Mouse (Mus musculus) stomach, embryonic 15.5 days (tissue): ENCODE measurements at regions not wholly inside any gene's neighbourhood (a gene's known extent, or its start where the extent isn't known, plus 50 kb on each side); places are given as distances from the start of the nearest gene placed in this dataset.

Experiments used
- ATAC-seq: fragments of 200-750 bp; cut with Nextera tagmentation; 2 replicates; pipeline ENCODE4 v1.8.0; 2017; ENCODE audit warnings: low read depth, moderate number of reproducible peaks, moderate TSS enrichment; ENCODE audit not compliant: insufficient read depth, low FRiP score
- H3K27ac ChIP-seq: fragments of 300-500 bp; sonication (generic); 2 replicates; pipeline ENCODE4 v1.5.1; 2015; ENCODE audit warnings: mild to moderate bottlenecking, inconsistent platforms
- H3K27me3 ChIP-seq: fragments of 300-500 bp; sonication (generic); replicated peaks from 2 replicates; pipeline ENCODE4 v1.6.1; 2015; ENCODE audit warnings: inconsistent platforms
- H3K36me3 ChIP-seq: fragments of 300-500 bp; sonication (generic); 2 replicates; pipeline ENCODE4 v1.6.1; 2015; ENCODE audit warnings: inconsistent platforms
- H3K4me1 ChIP-seq: fragments of 300-500 bp; sonication (generic); 2 replicates; pipeline ENCODE4 v1.6.1; 2015; ENCODE audit warnings: inconsistent platforms
- H3K4me2 ChIP-seq: fragments of 300-500 bp; sonication (generic); 2 replicates; pipeline ENCODE4 v1.6.1; 2015; ENCODE audit warnings: mild to moderate bottlenecking, inconsistent platforms
- H3K4me3 ChIP-seq: fragments of 300-500 bp; sonication (generic); replicated peaks from 2 replicates; pipeline ENCODE4 v1.5.1; 2015; ENCODE audit warnings: inconsistent platforms
- H3K9ac ChIP-seq: fragments of 300-500 bp; sonication (generic); 2 replicates; pipeline ENCODE4 v1.6.1; 2015; ENCODE audit warnings: inconsistent platforms
- H3K9me3 ChIP-seq: fragments of 300-500 bp; sonication (generic); 2 replicates; pipeline ENCODE4 v1.6.1; 2016; ENCODE audit warnings: inconsistent platforms
- WGBS: fragments of 180-500 bp; shearing (Covaris S2); methylation state at CpG from one replicate; pipeline ENCODE4 v1.1.7; 2015; 5-methylcytosine and 5-hydroxymethylcytosine counted together

- no peak for ATAC-seq
- Histone ChIP-seq H3K9ac (no peak overlapping the region), H3K36me3 (no peaks in the 10 kb centered on the region), H3K27ac (no peak overlapping the region), H3K4me2 (no peak overlapping the region), H3K4me1 (no peaks in the 10 kb centered on the region), H3K4me3 (no peak overlapping the region), H3K27me3 (no peaks in the 10 kb centered on the region), H3K9me3 (no peaks in the 10 kb centered on the region)
- 35% methylated on average over 3 of the region's 3 CpGs for WGBS
Observed at GRCm38 (mm10) chr9:49879361-49880128, 80.8 kb upstream of the Ncam1 start.

DNA sequence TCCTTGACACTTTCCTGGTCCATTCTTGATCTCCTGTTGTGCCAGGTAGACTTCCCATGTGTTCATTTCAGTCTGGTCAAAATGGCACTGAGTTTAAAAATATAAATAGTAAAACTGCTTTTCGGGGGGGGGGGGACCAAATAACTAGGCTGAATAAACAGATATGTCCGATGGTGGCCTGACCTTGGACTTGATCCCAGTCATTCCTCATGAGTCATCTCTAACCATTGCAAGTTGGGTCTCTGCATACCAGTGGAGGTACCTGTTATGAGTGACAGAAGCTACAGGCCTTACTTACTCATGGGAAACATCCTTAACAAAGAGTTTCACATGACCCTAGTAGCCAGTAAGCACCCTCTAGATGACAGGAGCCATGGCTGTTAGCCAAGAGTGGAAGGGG, 76.2 kb upstream of the Ncam1 start:
- Histone ChIP-seq H3K36me3 (no peaks in the 10 kb centered on the region), H3K9ac (no peak overlapping the region), H3K27ac (no peak overlapping the region), H3K4me3 (no peak overlapping the region), H3K27me3 (no peaks in the 10 kb centered on the region), H3K4me2 (no peak overlapping the region), H3K4me1 (no peaks in the 10 kb centered on the region), H3K9me3 (no peaks in the 10 kb centered on the region)
- WGBS: 76% methylated on average over 2 of the region's 2 CpGs
- ATAC-seq: no peak

DNA sequence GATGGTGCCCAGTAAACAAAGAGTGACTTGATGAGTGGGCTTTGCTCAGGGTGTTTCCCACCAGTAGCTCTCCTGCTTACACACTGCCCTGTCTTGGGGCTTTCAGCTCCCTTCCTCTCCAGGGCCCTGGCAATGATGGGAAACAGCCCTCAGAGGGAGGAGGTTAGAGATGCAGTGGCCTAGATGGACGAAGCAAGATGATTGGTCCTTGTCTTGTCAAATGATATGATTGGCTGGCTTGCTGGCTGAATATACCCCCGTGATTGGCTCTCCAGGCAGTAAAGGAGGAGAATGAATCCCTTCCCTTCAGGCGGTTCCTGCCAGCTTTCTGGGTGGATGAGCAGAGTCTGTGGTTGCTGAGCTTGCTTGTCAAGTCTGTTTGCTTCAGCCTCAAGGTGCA, 74.8 kb upstream of the Ncam1 start:
- Histone ChIP-seq H3K27me3 (no peaks in the 10 kb centered on the region), H3K9ac (no peak overlapping the region), H3K4me3 (no peak overlapping the region), H3K4me1 (no peaks in the 10 kb centered on the region), H3K36me3 (no peaks in the 10 kb centered on the region), H3K27ac (no peak overlapping the region), H3K9me3 (no peaks in the 10 kb centered on the region), H3K4me2 (peak overlapping the region; percentile 35; the same call in 1 of the 2 replicates)
- ATAC-seq: peak; percentile 87
- WGBS: 11% methylated on average over 3 of the region's 3 CpGs

- H3K27ac ChIP-seq: no peak overlapping the region
- no peaks in the 10 kb centered on the region for H3K36me3 ChIP-seq
- H3K4me1 ChIP-seq: no peaks in the 10 kb centered on the region
- no peak overlapping the region for H3K9ac ChIP-seq
- H3K4me2 ChIP-seq: no peak overlapping the region
- no peak for ATAC-seq
- 89% methylated on average over 3 of the region's 3 CpGs for WGBS
- no peaks in the 10 kb centered on the region for H3K27me3 ChIP-seq
- no peaks in the 10 kb centered on the region for H3K9me3 ChIP-seq
- H3K4me3 ChIP-seq: no peak overlapping the region
Observed at GRCm38 (mm10) chr9:49851522-49851921, 52.8 kb upstream of the Ncam1 start.

- Histone ChIP-seq H3K4me1 (no peaks in the 10 kb centered on the region), H3K9me3 (no peaks in the 10 kb centered on the region), H3K4me2 (no peak overlapping the region), H3K36me3 (no peaks in the 10 kb centered on the region), H3K27me3 (no peaks in the 10 kb centered on the region), H3K4me3 (no peak overlapping the region), H3K9ac (no peak overlapping the region), H3K27ac (no peak overlapping the region)
- 45% methylated on average over 2 of the region's 2 CpGs for WGBS
- no peak for ATAC-seq
Observed at GRCm38 (mm10) chr9:49849442-49849841, 50.7 kb upstream of the Ncam1 start.

- Histone ChIP-seq H3K9me3 (no peaks in the 10 kb centered on the region), H3K27ac (no peak overlapping the region), H3K4me2 (no peak overlapping the region), H3K4me1 (no peaks in the 10 kb centered on the region), H3K4me3 (no peak overlapping the region), H3K27me3 (no peaks in the 10 kb centered on the region), H3K9ac (no peak overlapping the region), H3K36me3 (no peaks in the 10 kb centered on the region)
- whole genome bisulfite sequencing: 25% methylated on average over 6 of the region's 6 CpGs
- ATAC-seq: no peak
Observed at GRCm38 (mm10) chr9:49848943-49849342, 50.2 kb upstream of the Ncam1 start.
